Mouse (Mus musculus) left cerebral cortex, adult 11 months (tissue): Measurements from ENCODE around the gene Supt3.
A peak's percentile ranks its signal among the peaks of the same experiment; 100 is the strongest.

Experiments used
- DNase-seq: peaks from one replicate; pipeline ENCODE4 v3.0.0; 2022; ENCODE audit warnings: low spot score

The Supt3 gene

DNA sequence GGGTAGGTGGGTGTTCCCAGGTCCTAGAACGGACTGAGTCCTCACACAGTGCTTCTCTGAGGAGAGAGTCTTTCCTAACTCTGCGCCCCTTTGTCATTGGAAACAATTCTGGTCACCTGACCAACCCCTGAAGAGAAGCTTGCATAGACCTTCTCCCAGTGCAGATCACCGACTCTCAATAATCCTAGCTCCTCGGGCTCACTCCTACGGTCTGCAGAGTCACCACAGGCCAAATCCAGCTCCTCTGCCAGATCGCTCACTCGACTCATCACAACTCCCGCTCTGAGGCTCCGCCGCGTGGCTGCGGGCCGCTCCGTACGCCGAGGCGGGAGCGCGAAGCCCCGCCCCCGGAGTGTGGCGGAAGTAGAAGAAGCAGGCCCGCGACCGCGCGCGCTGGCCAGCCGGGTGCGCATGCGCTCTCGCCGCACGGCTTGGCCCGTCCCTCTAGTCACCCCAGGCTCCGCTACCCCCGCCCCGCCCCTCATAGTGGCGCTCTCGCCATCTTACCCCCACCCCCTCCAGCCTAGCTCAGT, at the start of gene Supt3:
Gene Supt3 (plus strand): TSS at position 415 of the 533 bp plus-strand sequence.
- peak; percentile 95 for DNase-seq

GRCm38 (mm10) chr17:44727675-44728074, 49.3 kb upstream of the Supt3 start:
- DNase-seq: no peak

- no peak for DNase-seq
Measured at GRCm38 (mm10) chr17:44728464-44728863, 48.5 kb upstream of the Supt3 start.

- no peak for DNase-seq
Measured at GRCm38 (mm10) chr17:44733544-44734310, 43.2 kb upstream of the Supt3 start.

DNA sequence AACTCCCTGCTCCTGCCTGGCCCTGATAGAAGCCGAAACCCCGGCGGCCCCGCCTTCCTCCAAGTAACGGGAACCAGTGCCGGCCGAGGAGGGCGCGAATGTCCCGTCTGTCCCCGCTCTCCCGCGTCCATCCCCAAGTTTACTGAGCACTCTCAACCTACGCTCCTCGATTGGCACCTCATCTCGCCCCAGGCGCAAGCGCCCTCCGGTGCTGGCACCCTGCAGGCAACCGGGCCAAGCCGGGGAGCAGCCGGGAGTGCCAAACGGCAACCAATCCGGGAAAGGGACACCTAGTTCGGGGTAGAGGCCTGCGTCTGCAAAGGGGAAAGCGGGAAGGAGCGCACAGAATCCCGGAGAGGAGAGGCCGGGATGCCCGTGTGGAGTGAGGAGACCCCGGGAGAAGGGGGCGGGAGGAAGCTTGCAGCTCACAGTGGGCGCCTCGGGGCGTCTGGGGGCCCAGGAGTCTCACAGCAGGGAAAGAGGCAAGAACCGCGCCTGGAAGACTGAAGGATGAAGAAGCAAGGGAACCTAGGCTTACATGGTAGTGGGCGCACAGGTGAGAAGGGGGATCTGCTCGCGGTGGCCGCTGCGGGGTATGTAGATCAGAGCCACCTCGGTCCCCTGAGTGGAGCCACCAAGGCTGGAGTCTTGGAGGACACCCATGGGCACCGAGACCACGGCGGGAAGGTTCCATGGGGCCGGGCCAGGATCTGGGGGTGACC, 42.3 kb upstream of the Supt3 start:
- DNase-seq: no peak

GRCm38 (mm10) chr17:44735223-44735990, 41.5 kb upstream of the Supt3 start:
- DNase-seq: no peak

- no peak for DNase-seq
Measured at GRCm38 (mm10) chr17:44735991-44736561, 40.9 kb upstream of the Supt3 start.

DNA sequence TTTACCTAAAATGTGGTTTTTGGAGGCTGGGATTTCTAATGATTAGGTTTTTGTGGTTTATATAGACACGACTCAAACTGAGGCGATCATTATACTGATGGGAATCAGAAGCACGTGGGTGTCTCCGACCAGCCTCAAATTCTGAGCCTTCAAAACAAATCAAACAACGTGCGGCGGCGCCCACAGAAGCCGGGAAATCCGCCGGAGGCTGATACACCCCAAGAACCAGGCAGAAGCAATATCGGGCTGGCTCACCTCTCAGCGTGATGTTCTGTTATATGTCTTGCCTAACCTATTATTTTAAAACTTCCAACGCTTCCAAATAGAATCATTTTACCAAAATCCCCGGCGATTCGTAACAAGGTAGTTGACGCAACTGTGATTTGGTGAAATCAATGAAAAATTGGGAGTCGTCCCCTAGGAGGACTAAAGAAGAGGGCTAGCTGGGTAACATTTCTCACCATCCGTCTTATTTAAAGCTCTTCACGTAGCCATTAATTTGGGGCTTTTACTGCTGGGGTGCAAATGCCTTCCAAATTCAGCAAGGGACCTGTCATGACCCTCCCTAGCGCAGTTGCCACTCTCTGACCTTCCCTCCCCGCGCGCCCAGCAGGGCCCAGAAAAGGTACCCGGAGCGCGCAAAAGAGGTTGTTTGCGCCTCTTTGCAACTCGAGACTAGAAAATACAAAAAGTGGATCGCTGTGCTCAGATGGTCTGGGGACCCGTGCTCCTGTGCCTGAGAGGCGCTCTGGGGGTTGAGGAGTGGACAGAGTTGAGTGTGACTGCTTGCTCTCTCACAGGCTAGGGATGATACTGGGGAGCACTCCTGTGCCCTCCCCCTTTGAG, 39.5 kb upstream of the Supt3 start:
- DNase-seq: no peak

GRCm38 (mm10) chr17:44738121-44738637, 38.8 kb upstream of the Supt3 start:
- DNase-seq: no peak

- DNase-seq: no peak
Measured at GRCm38 (mm10) chr17:44742246-44742645, 34.7 kb upstream of the Supt3 start.

DNA sequence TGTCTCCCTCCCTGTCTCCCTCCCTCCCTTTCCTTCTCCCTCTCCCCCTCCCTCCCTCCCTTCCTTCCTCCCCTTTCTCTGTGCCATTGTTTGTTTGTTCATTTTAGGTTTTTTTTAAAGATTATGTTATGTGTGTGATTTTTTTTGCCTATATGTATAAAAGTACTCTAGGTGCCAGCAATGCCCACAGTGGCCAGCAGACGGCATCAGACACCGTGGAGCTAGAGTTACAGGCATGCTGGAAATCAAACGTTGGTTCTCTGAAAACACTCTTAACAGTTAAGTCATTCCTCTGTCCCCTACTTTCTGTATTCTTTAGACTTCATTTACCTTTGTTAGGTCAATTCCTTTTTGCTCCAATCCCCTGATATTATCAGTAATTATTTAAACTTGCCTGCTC, 33.2 kb upstream of the Supt3 start:
- DNase-seq: no peak

DNA sequence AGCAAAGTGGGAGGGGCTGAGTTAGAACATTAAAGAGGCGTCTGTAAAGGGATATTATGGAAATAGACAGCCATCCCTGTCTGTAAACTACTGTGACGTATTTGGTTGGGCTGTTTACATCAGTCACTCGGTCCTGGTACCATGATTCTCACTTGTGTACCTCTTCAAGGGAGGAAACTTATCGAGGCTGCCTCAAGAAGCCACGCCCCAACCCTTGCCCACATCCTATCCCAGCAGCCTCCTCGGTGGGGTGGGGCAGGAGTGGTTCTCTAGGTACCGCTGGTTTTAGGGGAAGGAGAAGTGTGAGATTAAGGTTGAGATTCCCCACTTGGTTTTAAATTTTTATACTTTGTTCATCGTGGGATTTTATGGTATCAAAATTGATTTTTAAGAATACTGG, 31.6 kb upstream of the Supt3 start:
- DNase-seq: no peak

GRCm38 (mm10) chr17:44766318-44766717, 10.6 kb upstream of the Supt3 start:
- DNase-seq: no peak

GRCm38 (mm10) chr17:44766975-44767374, 10.0 kb upstream of the Supt3 start:
- no peak for DNase-seq

DNA sequence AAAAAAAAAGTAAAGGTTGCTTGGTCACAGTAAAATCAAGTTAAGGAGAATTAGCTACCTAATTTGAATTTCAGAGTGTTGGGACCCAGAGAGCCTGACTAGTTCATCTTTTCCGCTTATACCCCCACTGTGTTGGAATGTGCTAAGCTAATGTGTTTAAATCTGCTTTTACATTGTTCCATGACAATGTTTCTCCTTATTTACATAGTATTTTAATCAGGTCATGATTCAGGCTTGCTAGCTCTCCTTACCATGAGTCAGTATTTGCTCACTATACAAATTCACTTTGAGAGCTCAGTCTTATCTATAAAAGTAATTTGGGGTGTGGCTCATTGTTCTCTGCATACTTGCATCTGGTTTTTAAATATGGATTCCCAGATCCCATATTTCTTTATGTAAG, 9.6 kb upstream of the Supt3 start:
- no peak for DNase-seq

DNA sequence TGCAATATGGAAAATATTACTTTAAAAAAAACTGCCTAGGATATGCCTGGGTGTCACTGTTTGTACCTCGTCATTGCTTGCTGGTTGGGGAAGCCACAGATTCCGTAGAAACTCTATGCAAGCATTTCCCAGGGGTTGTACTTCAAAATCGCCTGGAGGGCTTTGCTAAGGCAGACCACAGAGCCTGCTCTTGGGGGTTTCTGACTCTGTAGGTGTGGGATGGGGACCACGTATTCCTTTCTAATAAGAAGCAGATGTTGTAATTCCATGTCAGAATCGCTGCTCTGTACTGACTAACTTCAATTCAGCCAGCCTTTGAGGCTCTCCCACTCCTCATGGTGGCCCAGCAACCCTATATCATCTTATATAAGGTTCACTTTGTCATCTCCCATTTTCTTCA, 8.4 kb upstream of the Supt3 start:
- DNase-seq: no peak

DNA sequence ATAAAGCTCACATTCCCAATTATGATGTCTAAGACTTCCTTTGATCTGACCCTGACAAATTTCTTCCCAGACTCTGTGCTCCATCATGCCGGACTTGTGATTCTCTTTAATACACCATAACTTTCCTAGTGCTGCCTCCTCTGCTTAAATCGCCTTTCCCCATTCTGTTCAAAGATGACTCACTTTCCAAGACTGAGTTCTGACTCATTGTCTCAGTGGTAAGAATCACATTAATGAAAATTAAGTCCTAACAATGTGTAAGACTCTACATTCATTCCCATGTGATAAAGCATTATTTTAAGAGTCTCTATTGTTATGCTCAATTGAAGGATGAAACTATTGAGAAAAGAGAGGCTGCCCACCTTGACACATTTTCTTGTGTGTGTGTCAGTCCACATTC, 6.1 kb upstream of the Supt3 start:
- no peak for DNase-seq

DNA sequence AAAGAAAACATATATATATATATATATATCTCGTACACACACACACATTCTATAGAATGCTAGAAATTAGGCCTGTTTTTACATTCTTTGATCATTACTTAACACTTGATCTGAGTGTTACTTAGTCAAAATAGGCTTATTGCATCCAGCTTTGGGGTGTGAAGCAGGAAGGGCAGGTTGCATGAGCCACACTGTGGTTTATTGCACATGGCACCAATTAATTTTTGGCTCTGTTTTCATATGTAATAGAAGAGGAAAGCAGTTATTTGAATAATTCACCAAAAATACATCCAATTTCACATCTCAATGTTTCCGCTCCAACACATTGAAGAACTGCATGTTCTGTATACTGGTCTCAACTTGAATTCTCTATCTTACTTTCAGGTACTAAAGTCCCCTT, 4.4 kb upstream of the Supt3 start:
- DNase-seq: no peak

DNA sequence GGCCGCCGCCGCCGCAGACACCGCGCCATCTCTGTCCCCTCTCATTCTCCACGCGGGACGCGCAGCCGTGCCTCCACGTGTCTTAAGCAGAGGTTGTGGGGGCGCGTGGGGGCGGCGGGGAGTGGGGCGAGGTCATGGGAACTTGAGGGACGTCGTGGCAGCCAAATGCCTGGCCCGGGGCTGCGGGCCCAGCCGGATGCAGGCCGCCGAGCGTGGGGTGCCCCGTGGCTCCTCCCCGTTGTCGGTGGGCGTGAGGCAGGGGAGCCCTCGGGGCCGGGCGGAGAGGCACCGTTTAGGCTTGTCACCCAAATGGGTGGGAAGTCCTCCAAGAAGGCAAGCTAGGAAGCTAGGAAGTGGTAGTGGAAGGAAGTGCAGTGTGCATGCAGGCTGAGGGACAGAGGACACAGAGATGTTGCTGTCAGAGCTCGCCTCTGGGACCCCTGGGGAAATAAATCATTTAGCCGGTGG, 419 bp downstream of the Supt3 start:
- peak; percentile 68 for DNase-seq

DNA sequence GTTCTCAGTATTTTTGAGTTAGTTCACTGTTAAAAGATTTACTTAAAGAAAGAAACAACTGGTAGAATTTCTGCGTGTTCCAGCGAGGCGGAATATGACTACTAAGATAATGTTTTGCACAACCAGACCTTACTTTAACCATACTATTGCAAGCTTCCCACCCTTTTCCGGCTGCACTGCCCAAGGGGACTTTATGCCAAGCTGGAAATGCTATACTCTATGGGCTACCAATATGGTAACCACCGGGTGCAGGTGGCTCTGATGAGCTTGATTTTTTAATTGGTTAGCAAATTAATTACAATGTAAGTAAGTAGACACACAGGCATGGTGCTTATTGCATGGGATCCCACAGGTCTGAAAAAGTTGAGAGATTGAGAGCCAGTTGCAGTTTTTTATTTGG, 1.2 kb downstream of the Supt3 start:
- no peak for DNase-seq

GRCm38 (mm10) chr17:44780353-44780752, 3.4 kb downstream of the Supt3 start:
- DNase-seq: no peak
